8 mouse cellular contexts compared by ENCODE assay signal in genomic region chr8:94167244-94167643, GRCm38 (mm10). TPM values are rescaled to one million over a fixed set of nuclear protein-coding genes. Genes with fewer than 3 reads are reported as not detected.
DNase-seq lines count a peak whose midpoint lies in the region; ATAC-seq lines count a peak whose summit lies in the region.

No protein-coding gene starts in this region.

- H3K27me3 ChIP-seq in hindbrain, embryonic 11.5 days (ENCODE audit: control insufficient read depth, insufficient read depth, low read length), result peaks cover 21% of the 10 kb centered on the region

- H3K36me3 ChIP-seq in hindbrain, embryonic 11.5 days (ENCODE audit: control insufficient read depth, insufficient read depth, low read length), result no peaks in the 10 kb centered on the region

- 0 out of 2 replicates have a peak, but pooled peaks cover 2% of the 10 kb centered on the region for H3K4me1 ChIP-seq in hindbrain, embryonic 11.5 days (replicated peaks; ENCODE audit: control insufficient read depth, insufficient read depth, low read length)

- H3K4me3 ChIP-seq in hindbrain, embryonic 11.5 days (ENCODE audit: low read depth, low read length), result no peak overlapping the region

- H3K9ac ChIP-seq in hindbrain, embryonic 11.5 days (ENCODE audit: low read depth, low read length), result no peak overlapping the region

- H3K27ac ChIP-seq in hindbrain, embryonic 11.5 days (ENCODE audit: low read depth, low read length), result no peak overlapping the region

- no peak for ATAC-seq in hindbrain, embryonic 11.5 days (ENCODE audit: low FRiP score)

- peak; percentile 75 for DNase-seq in Muller cell, postnatal 12 days (ENCODE audit: inconsistent ontology term)
- DNase-seq in cerebellum, adult 9-11 months, result peak; percentile 78
- DNase-seq in frontal cortex, postnatal 10 days (ENCODE audit: low spot score in 2 of 2), result peak; percentile 78 to 88
- DNase-seq in hindbrain, embryonic 11.5 days (ENCODE audit: low spot score), result peak; percentile 96
- DNase-seq in layer of hippocampus, adult 9-11 months, result peak; percentile 86
- DNase-seq in lung, postnatal 10 days, result peak; percentile 91
- DNase-seq in ovary, postnatal 36 days (ENCODE audit: low spot score), result peak; percentile 89
- peak; percentile 81 for DNase-seq in thymus, postnatal 25 days

- WGBS in hindbrain, embryonic 11.5 days, result 3% methylated on average over 6 of the region's 6 CpGs

- no peak overlapping the region for H3K4me2 ChIP-seq in hindbrain, embryonic 11.5 days (replicated peaks; ENCODE audit: low read depth, low read length)

- no peaks in the 10 kb centered on the region for H3K9me3 ChIP-seq in hindbrain, embryonic 11.5 days (ENCODE audit: control insufficient read depth, low read length)

RNA-seq across cellular contexts. Expression of gene Mt2, which starts 5.2 kb away (rescaled TPM):
- 24.1 and 29.3 TPM in 2 replicates for polyA plus RNA-seq in hindbrain, embryonic 11.5 days (2014; fragmentation: Nextera tagmentation; extraction: Ambion mirVana)

RNA-seq across cellular contexts. Expression of gene Mt1, which starts 11.6 kb away (rescaled TPM):
- polyA plus RNA-seq in hindbrain, embryonic 11.5 days (2014; fragmentation: Nextera tagmentation; extraction: Ambion mirVana), result 90.1 and 101 TPM in 2 replicates

RNA-seq across cellular contexts. Expression of gene Mt3, which starts 14.8 kb away (rescaled TPM):
- polyA plus RNA-seq in hindbrain, embryonic 11.5 days (2014; fragmentation: Nextera tagmentation; extraction: Ambion mirVana), result 11.0 and 13.6 TPM in 2 replicates

RNA-seq across cellular contexts. Expression of gene Mt4, which starts 30.2 kb away (rescaled TPM):
- polyA plus RNA-seq in hindbrain, embryonic 11.5 days (2014; fragmentation: Nextera tagmentation; extraction: Ambion mirVana), result not detected in 2 replicates

RNA-seq across cellular contexts. Expression of gene Nup93, which starts 47.1 kb away (rescaled TPM):
- 95.1 and 112 TPM in 2 replicates for polyA plus RNA-seq in hindbrain, embryonic 11.5 days (2014; fragmentation: Nextera tagmentation; extraction: Ambion mirVana)
